Comparison of ENCODE assay signal across 12 mouse cellular contexts in the genomic region with DNA sequence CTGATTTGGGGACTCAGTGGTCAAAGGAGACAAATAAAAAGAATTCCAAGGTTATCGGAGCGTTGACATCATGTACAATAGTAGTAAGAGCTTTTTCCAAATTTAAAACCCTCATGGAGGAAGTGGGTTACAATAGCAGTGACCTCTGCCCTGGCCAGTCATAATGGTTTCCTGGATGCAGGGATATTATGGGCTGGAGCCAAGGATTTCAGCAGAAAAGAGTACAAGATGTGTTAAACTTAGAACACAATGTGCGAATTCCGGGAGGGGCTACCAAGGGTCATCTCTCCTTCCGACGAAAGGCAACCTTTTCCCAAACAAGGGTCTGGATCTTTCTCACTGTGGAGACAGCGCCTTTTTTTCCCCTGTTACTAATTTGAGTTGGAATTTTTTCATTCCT.
DNase-seq lines count a peak whose midpoint lies in the region; ATAC-seq and TF ChIP-seq lines count a peak whose summit lies in the region.
"Had no signal": no experiment of that assay in that cellular context is flagged by ENCODE, and none has a peak within 500 bp of the region (broad histone marks: within the 10 kb centered on the region; RNA-seq: fewer than 3 reads in every experiment).

No protein-coding gene starts in this region.

- peak overlapping the region; percentile 98 for H3K27ac ChIP-seq in brown adipose tissue, adult 24 weeks (replicated peaks; ENCODE audit: low read depth, low read length)
- no peak overlapping the region for H3K27ac ChIP-seq in liver, postnatal 0 days (ENCODE audit: low read depth)
- H3K27ac ChIP-seq: embryonic facial prominence, embryonic 13.5 days; hindbrain, embryonic 14.5 days had no signal

- H3K4me2 ChIP-seq in myocyte (ENCODE audit: low read depth): peak overlapping the region; percentile 48
- no peak overlapping the region for H3K4me2 ChIP-seq in liver, postnatal 0 days (ENCODE audit: low read depth, low read length)
- H3K4me2 ChIP-seq: embryonic facial prominence, embryonic 13.5 days; hindbrain, embryonic 14.5 days had no signal

- H3K4me3 ChIP-seq in lung, adult 2 months (replicated peaks; ENCODE audit: extremely low read depth, low read depth, low read length): no peak overlapping the region
- H3K4me3 ChIP-seq in brown adipose tissue, adult 24 weeks (ENCODE audit: insufficient read depth, low read depth, low read length): no peak overlapping the region
- H3K4me3 ChIP-seq in myocyte: no peak overlapping the region
- no peak overlapping the region for H3K4me3 ChIP-seq in liver, postnatal 0 days (ENCODE audit: low read depth, low read length)
- H3K4me3 ChIP-seq: embryonic facial prominence, embryonic 13.5 days; megakaryocyte, embryonic 14.5 days had no signal

- H3K27me3 ChIP-seq in myocyte (ENCODE audit: control insufficient read depth, insufficient read depth, insufficient read length): no peaks in the 10 kb centered on the region
- no peaks in the 10 kb centered on the region for H3K27me3 ChIP-seq in liver, postnatal 0 days (ENCODE audit: insufficient read depth, low read length)
- H3K27me3 ChIP-seq: embryonic facial prominence, embryonic 13.5 days had no signal

- no peaks in the 10 kb centered on the region for H3K79me2 ChIP-seq in myocyte (ENCODE audit: control insufficient read depth, insufficient read depth)

- no peak for TF ChIP-seq EP300 in liver, postnatal 0 days (IDR thresholded peaks at IDR 0.05; ENCODE audit: low read depth)

- no peaks in the 10 kb centered on the region for H3K4me1 ChIP-seq in lung, adult 2 months (ENCODE audit: control insufficient read depth, insufficient read depth, low read length)
- H3K4me1 ChIP-seq in brown adipose tissue, adult 24 weeks (ENCODE audit: control insufficient read depth, insufficient read depth, insufficient read length, low read length): peaks cover 21% of the 10 kb centered on the region
- H3K4me1 ChIP-seq in liver, postnatal 0 days (ENCODE audit: insufficient read depth): no peaks in the 10 kb centered on the region
- H3K4me1 ChIP-seq: megakaryocyte, embryonic 14.5 days had no signal

- H3K9ac ChIP-seq in liver, postnatal 0 days (replicated peaks): no peak overlapping the region
- H3K9ac ChIP-seq: embryonic facial prominence, embryonic 13.5 days; hindbrain, embryonic 14.5 days had no signal

- H3K36me3 ChIP-seq in myocyte (ENCODE audit: control insufficient read depth, insufficient read depth): no peaks in the 10 kb centered on the region
- H3K36me3 ChIP-seq in liver, postnatal 0 days (replicated peaks; ENCODE audit: insufficient read depth, low read length): no peaks in the 10 kb centered on the region
- H3K36me3 ChIP-seq: embryonic facial prominence, embryonic 13.5 days had no signal

- ATAC-seq in liver, postnatal 0 days: no peak

- H3ac ChIP-seq in myocyte (ENCODE audit: control insufficient read depth, insufficient read length): no peak overlapping the region

- TF ChIP-seq CTCF in lung, adult 2 months (IDR thresholded peaks at IDR 0.05; ENCODE audit: insufficient read depth, low read length): no peak
- TF ChIP-seq CTCF in liver, postnatal 0 days (IDR thresholded peaks at IDR 0.05; ENCODE audit: low read depth): no peak

- WGBS in lung, adult 2 months: 54% methylated on average over 7 of the region's 7 CpGs
- 44% methylated on average over 7 of the region's 7 CpGs for WGBS in liver, postnatal 0 days (ENCODE audit: insufficient replicate concordance)

- DNase-seq in lung, adult 18-20 months: peak; percentile 14 to 35
- no peak for DNase-seq in lung, adult 2 months
- peak; percentile 87 for DNase-seq in kidney, adult 9 months
- no peak for DNase-seq in right cerebral cortex, adult 2 months (ENCODE audit: low spot score in 2 of 2)
- no peak for DNase-seq in liver, postnatal 0 days
- no peak for DNase-seq in urinary bladder, adult 18-20 months (ENCODE audit: low spot score in 2 of 2)
- DNase-seq: cerebellum, adult 2 months had no signal

- TF ChIP-seq POLR2A in lung, adult 2 months (IDR thresholded peaks at IDR 0.05; ENCODE audit: borderline replicate concordance, extremely low read depth, low read depth, low read length): no peak
- no peak for TF ChIP-seq POLR2A in myocyte (IDR thresholded peaks at IDR 0.05; ENCODE audit: insufficient read length, low read depth)

- H3K9me3 ChIP-seq in liver, postnatal 0 days (ENCODE audit: low read length): no peaks in the 10 kb centered on the region
- H3K9me3 ChIP-seq: embryonic facial prominence, embryonic 13.5 days had no signal

TF ChIP-seq in myocyte, 11 proteins besides CTCF, POLR2A, EP300 and RAD21:
- TF ChIP-seq MAX (IDR thresholded peaks at IDR 0.05; ENCODE audit: low read depth) (no peak), POLR2AphosphoS2 (IDR thresholded peaks at IDR 0.05; ENCODE audit: insufficient read length, low read depth) (no peak), TCF3 (IDR thresholded peaks at IDR 0.05; ENCODE audit: insufficient read length, low read depth) (no peak), USF1 (IDR thresholded peaks at IDR 0.05; ENCODE audit: low read depth) (no peak), TCF12 (IDR thresholded peaks at IDR 0.05; ENCODE audit: insufficient read depth, poor library complexity, severe bottlenecking) (no peak), CEBPB (IDR thresholded peaks at IDR 0.05; ENCODE audit: insufficient read depth, poor library complexity, severe bottlenecking) (no peak), SRF (IDR thresholded peaks at IDR 0.05; ENCODE audit: control insufficient read depth, insufficient read length, low read depth) (no peak), REST (IDR thresholded peaks at IDR 0.05; ENCODE audit: insufficient read depth, insufficient read length) (no peak), MYOG (IDR thresholded peaks at IDR 0.05; ENCODE audit: control insufficient read depth in 1 of 3, insufficient read depth in 1 of 3, insufficient read length in 2 of 3, low read depth in 2 of 3) (no peak), E2F4 (IDR thresholded peaks at IDR 0.05; ENCODE audit: insufficient read depth) (no peak), MYOD1 (IDR thresholded peaks at IDR 0.05; ENCODE audit: control insufficient read depth in 1 of 3, insufficient read length in 2 of 3, low read depth in 2 of 3) (no peak)

Comparison
In these comparisons a context has a peak if more than half of its experiments do, and no peak if none do; other contexts are left out.
1. DNase-seq: peak in lung, adult 18-20 months (2 of 2) and kidney, adult 9 months (single experiment); none in lung, adult 2 months (single experiment), right cerebral cortex, adult 2 months (0 of 2), liver, postnatal 0 days (single experiment) and urinary bladder, adult 18-20 months (0 of 2).